Mouse (Mus musculus) A20 (cell line): ENCODE data around the gene Bche.

ENCODE experiments used
- DNase-seq: peaks from one replicate; pipeline ENCODE4 v3.0.0-alpha.2; 2011; ENCODE audit warnings: low read depth, low spot score

The Bche gene

DNA sequence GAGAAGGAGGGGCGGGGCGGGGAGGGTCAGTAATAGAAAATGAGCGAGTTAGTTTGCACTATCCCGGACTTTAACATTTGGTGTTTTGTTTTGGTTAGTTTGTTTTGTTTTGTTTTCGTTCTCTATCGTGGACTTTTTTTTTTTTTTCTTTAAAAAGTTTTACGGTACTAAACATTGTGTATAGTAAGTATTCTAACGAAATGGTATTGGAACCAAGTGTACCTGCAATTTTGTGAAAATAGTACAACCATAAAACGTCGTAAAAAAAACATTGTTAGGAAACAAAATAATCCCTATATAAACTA, at the start of gene Bche:
Gene Bche, minus strand, starts transcription at position 6 of the 305 bp plus-strand sequence.
- DNase-seq, result no peak

GRCm38 (mm10) chr3:73741998-73742397, 33.8 kb upstream of the Bche start:
- no peak for DNase-seq

GRCm38 (mm10) chr3:73731677-73732076, 23.5 kb upstream of the Bche start:
- peak; percentile 45 for DNase-seq

GRCm38 (mm10) chr3:73729511-73729910, 21.3 kb upstream of the Bche start:
- no peak for DNase-seq

DNA sequence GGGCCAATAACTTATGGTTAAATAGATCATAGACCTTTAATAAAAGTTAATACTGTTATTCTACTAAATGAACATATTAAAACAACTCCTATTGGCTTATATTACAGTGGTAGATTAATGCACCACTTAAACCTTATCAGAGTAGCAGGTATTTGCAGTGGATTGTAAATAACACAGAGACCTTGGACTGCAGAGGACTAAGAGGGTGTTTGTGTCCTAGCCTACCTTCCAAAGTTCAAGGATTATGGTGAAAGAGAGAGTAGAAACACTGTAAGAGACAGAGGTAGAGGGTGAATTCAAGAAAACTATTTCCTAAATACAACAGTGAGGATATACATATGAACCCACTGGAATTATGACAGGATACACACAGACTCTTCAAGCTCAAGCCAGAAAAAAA, 17.5 kb upstream of the Bche start:
- DNase-seq, result no peak

GRCm38 (mm10) chr3:73724869-73725268, 16.7 kb upstream of the Bche start:
- DNase-seq, result no peak

GRCm38 (mm10) chr3:73717610-73718284, 9.5 kb upstream of the Bche start:
- no peak for DNase-seq

DNA sequence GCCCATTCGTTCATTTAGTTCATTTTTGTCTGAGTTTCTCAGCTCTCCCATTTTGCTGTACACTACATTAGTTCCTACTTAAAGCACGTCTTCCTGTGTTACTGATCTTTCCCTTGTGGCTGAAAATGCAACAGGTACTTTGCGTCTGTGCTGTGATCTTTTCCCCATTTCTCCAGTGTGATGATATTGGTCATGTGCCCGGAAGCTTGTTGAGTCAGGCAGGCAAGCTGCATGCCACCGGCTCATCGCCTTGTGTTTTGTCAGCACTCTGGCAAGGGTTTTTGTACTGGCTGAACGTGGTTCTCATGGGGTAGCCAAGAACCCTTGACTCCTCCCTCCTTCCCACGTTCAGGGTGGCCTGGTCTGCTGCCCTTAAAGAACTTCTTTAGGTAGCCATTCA, 1.7 kb upstream of the Bche start:
- DNase-seq, result no peak

GRCm38 (mm10) chr3:73707461-73708409, 480 bp downstream of the Bche start:
- DNase-seq, result no peak

DNA sequence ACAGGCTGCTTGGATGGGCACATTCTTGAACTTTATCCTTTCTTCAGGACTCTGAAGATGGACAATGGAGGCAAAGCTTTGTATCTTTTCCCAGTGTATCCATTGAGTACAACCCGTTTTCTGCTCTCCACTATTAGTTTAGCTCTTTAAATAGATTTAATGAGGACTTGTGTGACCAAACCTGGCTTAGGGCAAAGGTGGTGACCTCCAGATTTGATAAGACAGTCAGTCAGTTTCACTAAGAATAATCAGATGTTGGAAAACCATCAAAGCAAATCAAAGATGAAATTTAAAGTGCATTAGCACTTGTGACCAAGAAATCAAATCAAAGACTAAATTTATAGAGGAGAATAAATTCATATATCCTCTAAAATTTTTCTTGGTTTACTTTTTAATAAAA, 1.7 kb downstream of the Bche start:
- no peak for DNase-seq

GRCm38 (mm10) chr3:73698889-73699288, 9.3 kb downstream of the Bche start:
- DNase-seq, result no peak

DNA sequence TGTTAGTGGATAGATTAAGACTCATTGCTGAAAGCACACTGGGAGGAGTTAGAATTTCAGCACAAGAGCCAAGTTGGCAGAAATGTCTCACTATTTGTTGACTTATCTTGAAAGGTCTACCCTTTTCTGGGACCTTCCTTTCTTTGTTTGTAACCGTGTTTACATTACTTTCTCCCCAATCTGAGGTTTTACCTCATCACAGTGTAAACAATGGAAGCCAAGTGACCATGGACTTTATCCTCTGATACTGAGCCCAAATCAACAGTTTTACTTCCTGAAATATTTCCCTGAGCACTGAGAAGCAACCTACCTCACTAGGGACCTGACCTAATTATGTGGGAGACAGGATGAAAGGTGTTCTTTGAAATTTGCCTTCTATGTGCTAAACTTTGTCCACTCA, 34.9 kb downstream of the Bche start:
- no peak for DNase-seq

GRCm38 (mm10) chr3:73668172-73668571, 40.0 kb downstream of the Bche start:
- no peak for DNase-seq

DNA sequence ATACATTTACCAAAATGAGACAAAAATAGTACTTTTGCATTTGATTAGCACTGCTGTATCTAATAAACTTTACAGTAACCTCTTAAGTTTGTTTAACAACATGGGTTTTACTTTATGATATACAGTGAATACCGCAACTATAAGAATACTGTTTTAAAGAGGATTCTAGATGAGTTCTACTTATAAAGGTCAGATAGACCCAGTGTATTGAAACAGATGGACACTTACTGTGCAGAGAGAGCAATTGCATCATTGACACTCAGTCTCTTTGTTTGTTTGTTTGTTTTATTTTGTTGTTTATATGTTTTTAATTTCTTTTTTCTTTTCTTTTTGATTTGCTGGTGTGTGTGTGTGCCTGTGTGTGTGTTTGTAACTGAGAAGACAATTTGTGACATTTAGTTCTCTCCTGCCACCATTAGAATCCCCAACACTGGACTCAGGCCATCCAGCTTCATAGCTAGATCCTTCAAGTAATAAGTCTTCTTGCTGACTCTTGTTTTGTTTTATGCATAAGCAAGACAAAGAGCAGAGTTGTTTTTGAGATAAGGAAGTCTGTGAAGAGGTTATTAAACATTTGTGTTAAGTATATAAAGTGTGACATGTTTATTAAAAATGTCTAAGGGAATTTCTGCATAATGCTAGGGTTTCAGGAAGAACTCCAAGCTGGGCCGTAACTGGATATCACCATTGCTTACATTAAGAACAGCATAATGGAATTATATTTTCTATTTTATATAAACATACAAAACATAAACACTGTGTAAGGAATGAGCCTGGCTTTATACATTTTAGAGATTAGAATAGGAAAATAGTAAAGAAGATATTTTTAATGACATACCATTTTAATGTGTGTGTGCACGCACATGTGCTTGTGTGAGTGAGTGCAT, 40.7 kb downstream of the Bche start:
- no peak for DNase-seq

GRCm38 (mm10) chr3:73650281-73650680, 57.9 kb downstream of the Bche start:
- no peak for DNase-seq

- no peak for DNase-seq
These were observed 61.2 kb downstream of the Bche start for GRCm38 (mm10) chr3:73647064-73647463.

DNA sequence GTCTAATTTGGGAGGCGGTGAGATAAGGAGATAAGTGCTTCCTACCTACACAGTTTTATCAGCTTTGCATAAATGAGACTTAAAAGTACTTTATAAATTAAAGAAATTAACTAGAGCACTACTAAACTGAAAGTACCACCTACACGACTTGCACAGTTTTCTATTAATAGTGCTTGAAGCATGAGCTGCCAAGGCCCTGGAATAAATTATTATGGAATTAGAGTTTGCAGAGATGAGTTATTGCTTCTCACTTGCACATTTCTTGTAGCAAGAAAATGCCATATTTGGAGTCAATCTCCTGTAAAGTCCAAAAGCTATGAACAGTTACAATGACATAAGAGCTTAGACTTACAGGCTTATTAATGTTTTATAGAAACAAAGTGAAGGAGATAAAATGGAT, 96.8 kb downstream of the Bche start:
- DNase-seq, result no peak

DNA sequence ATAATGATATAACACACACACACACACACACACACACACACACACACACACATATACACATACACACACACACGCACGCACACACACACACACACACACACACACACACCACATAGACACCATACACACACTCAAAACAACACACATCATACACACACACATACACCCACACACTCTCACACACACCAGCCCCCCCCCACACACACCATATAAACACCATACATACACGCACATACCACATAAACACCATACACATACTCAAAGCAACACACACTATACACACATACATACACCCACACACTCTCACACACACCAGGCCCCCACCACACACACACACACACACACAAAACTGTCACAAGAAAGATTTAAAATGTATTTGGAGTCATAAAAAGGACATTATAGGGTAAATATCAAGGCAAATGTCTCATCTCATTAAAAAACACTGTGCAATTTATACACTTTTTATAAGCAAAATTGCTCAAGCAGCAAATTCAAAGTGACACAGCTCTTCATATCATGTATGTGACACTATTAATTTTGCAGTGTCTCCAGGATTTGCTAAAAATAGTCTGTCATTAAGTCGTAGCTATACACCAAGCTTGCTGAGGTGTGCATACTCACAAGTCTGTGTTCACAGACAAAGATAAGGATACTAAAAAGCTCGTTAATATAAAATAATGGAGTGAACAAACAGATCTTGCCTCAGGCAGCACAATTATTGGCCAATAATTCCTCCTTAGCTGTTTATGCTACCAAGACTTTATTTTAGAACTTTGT, 116.3 kb downstream of the Bche start:
- no peak for DNase-seq
